Mouse (Mus musculus): Measurements from ENCODE around the gene Dsn1. TPM values are rescaled to one million over a fixed set of nuclear protein-coding genes. Genes with fewer than 3 reads are reported as not detected.

The Dsn1 gene
- polyA plus RNA-seq, 1 experiment from 2014 or later, result 11.0 TPM

- Histone ChIP-seq H3K27me3 (no peaks in the 10 kb centered on the region), H3K36me3 (peaks cover 11% of the 10 kb centered on the region; the same call in 1 of the 2 replicates), H3K4me3 (no peak overlapping the region), H3K27ac (replicated peaks) (no peak overlapping the region), H3K4me1 (replicated peaks) (no peaks in the 10 kb centered on the region), H3K4me2 (no peak overlapping the region), H3K9me3 (no peaks in the 10 kb centered on the region), H3K9ac (no peak overlapping the region)
- 90% methylated on average over 2 of the region's 2 CpGs for WGBS
- no peak for ATAC-seq (ENCODE audit: low FRiP score, low read depth)
Observed at GRCm38 (mm10) chr2:156957035-156957434, 49.9 kb downstream of the Dsn1 start.

- H3K36me3 ChIP-seq, result peaks cover 11% of the 10 kb centered on the region; the same call in 1 of the 2 replicates
- no peaks in the 10 kb centered on the region for H3K9me3 ChIP-seq
- no peaks in the 10 kb centered on the region for H3K4me1 ChIP-seq (replicated peaks)
- H3K4me2 ChIP-seq, result no peak overlapping the region
- H3K9ac ChIP-seq, result no peak overlapping the region
- no peak overlapping the region for H3K4me3 ChIP-seq
- WGBS, result 80% methylated on average over 7 of the region's 7 CpGs
- H3K27me3 ChIP-seq, result no peaks in the 10 kb centered on the region
- no peak for ATAC-seq (ENCODE audit: low FRiP score, low read depth)
- H3K27ac ChIP-seq (replicated peaks), result no peak overlapping the region
Observed at GRCm38 (mm10) chr2:156956306-156956705, 50.6 kb downstream of the Dsn1 start.

GRCm38 (mm10) chr2:156954463-156954862 lies 52.5 kb downstream of the Dsn1 start:
- 91% methylated on average over 5 of the region's 5 CpGs for WGBS
- Histone ChIP-seq H3K4me3 (no peak overlapping the region), H3K4me1 (replicated peaks) (no peaks in the 10 kb centered on the region), H3K9me3 (no peaks in the 10 kb centered on the region), H3K9ac (no peak overlapping the region), H3K36me3 (peaks cover 17% of the 10 kb centered on the region; the same call in 1 of the 2 replicates), H3K27me3 (no peaks in the 10 kb centered on the region), H3K27ac (replicated peaks) (no peak overlapping the region), H3K4me2 (no peak overlapping the region)
- ATAC-seq (ENCODE audit: low FRiP score, low read depth), result no peak

- Histone ChIP-seq H3K4me2 (no peak overlapping the region), H3K27me3 (no peaks in the 10 kb centered on the region), H3K9me3 (no peaks in the 10 kb centered on the region), H3K27ac (replicated peaks) (no peak overlapping the region), H3K9ac (no peak overlapping the region), H3K4me3 (no peak overlapping the region), H3K4me1 (replicated peaks) (no peaks in the 10 kb centered on the region), H3K36me3 (peaks cover 18% of the 10 kb centered on the region)
- no peak for ATAC-seq (ENCODE audit: low FRiP score, low read depth)
- 91% methylated on average over 10 of the region's 10 CpGs for WGBS
Observed at GRCm38 (mm10) chr2:156951301-156952094, 55.5 kb downstream of the Dsn1 start.

- peaks cover 17% of the 10 kb centered on the region for H3K36me3 ChIP-seq
- no peak for ATAC-seq (ENCODE audit: low FRiP score, low read depth)
- no peaks in the 10 kb centered on the region for H3K27me3 ChIP-seq
- no peak overlapping the region for H3K9ac ChIP-seq
- no peak overlapping the region for H3K4me2 ChIP-seq
- no peak overlapping the region for H3K27ac ChIP-seq (replicated peaks)
- WGBS, result 94% methylated on average over 3 of the region's 3 CpGs
- H3K9me3 ChIP-seq, result no peaks in the 10 kb centered on the region
- no peaks in the 10 kb centered on the region for H3K4me1 ChIP-seq (replicated peaks)
- H3K4me3 ChIP-seq, result no peak overlapping the region
Observed at GRCm38 (mm10) chr2:156950816-156951215, 56.1 kb downstream of the Dsn1 start.

Other genes with a start within 250 kb of the Dsn1 start
- 42.4 and 44.8 TPM in 2 replicates for gene Myl9, start 231.7 kb downstream of the Dsn1 start, polyA plus RNA-seq (2015; fragmentation: Nextera tagmentation; extraction: Ambion mirVana)
- 21.3 and 22.6 TPM in 2 replicates for gene Tgif2, start 167.1 kb downstream of the Dsn1 start, polyA plus RNA-seq (2015; fragmentation: Nextera tagmentation; extraction: Ambion mirVana)
- 9.1 TPM in 2 replicates for gene 4930518I15Rik, start 149.2 kb downstream of the Dsn1 start, polyA plus RNA-seq (2015; fragmentation: Nextera tagmentation; extraction: Ambion mirVana)
- 145 and 148 TPM in 2 replicates for gene Rab5if, start 144.0 kb downstream of the Dsn1 start, polyA plus RNA-seq (2015; fragmentation: Nextera tagmentation; extraction: Ambion mirVana)
- gene Sla2, start 120.0 kb downstream of the Dsn1 start, polyA plus RNA-seq (2015; fragmentation: Nextera tagmentation; extraction: Ambion mirVana), result 0.17 TPM in 1 of 2 replicates, not detected in the other
- gene Ndrg3, start 15.1 kb downstream of the Dsn1 start, polyA plus RNA-seq (2015; fragmentation: Nextera tagmentation; extraction: Ambion mirVana), result 135 and 141 TPM in 2 replicates
- 5.2 and 6.3 TPM in 2 replicates for gene Soga1, start 72.1 kb upstream of the Dsn1 start, polyA plus RNA-seq (2015; fragmentation: Nextera tagmentation; extraction: Ambion mirVana)
- not detected in 2 replicates for gene Tldc2, start 79.9 kb upstream of the Dsn1 start, polyA plus RNA-seq (2015; fragmentation: Nextera tagmentation; extraction: Ambion mirVana)
- gene Samhd1, start 128.1 kb upstream of the Dsn1 start, polyA plus RNA-seq (2015; fragmentation: Nextera tagmentation; extraction: Ambion mirVana), result 9.7 and 12.3 TPM in 2 replicates
- 6.3 and 7.5 TPM in 2 replicates for gene Rbl1, start 197.4 kb upstream of the Dsn1 start, polyA plus RNA-seq (2015; fragmentation: Nextera tagmentation; extraction: Ambion mirVana)